Mouse (Mus musculus) intestine, embryonic 15.5 days (tissue): Measurements from ENCODE around the gene Pan2. TPM values are rescaled to one million over a fixed set of nuclear protein-coding genes. Genes with fewer than 3 reads are reported as not detected.
A peak's percentile ranks its signal among the peaks of the same experiment; 100 is the strongest.
"Not testable (repeated sequence)": the region's sequence is repeated elsewhere in the genome, so short reads cannot be mapped to it uniquely, and the experiment has no call there.

Experiments used
- ATAC-seq: fragments of 200-750 bp; cut with Nextera tagmentation; 2 replicates; pipeline ENCODE4 v1.8.0; 2017; ENCODE audit warnings: moderate TSS enrichment, moderate library complexity
- H3K27ac ChIP-seq: fragments of 300-500 bp; sonication (generic); 2 replicates; pipeline ENCODE4 v1.5.1; 2015; ENCODE audit warnings: mild to moderate bottlenecking, inconsistent platforms
- H3K27me3 ChIP-seq: fragments of 300-500 bp; sonication (generic); replicated peaks from 2 replicates; pipeline ENCODE4 v1.6.1; 2015; ENCODE audit warnings: inconsistent platforms
- H3K36me3 ChIP-seq: fragments of 300-500 bp; sonication (generic); 2 replicates; pipeline ENCODE4 v1.6.1; 2015; ENCODE audit warnings: inconsistent platforms
- H3K4me1 ChIP-seq: fragments of 300-500 bp; sonication (generic); replicated peaks from 2 replicates; pipeline ENCODE4 v1.6.1; 2015; ENCODE audit warnings: inconsistent platforms
- H3K4me2 ChIP-seq: fragments of 300-500 bp; sonication (generic); replicated peaks from 2 replicates; pipeline ENCODE4 v1.6.1; 2015; ENCODE audit warnings: mild to moderate bottlenecking, inconsistent platforms
- H3K4me3 ChIP-seq: fragments of 300-500 bp; sonication (generic); replicated peaks from 2 replicates; pipeline ENCODE4 v1.5.1; 2015; ENCODE audit warnings: inconsistent platforms
- H3K9ac ChIP-seq: fragments of 300-500 bp; sonication (generic); 2 replicates; pipeline ENCODE4 v1.6.1; 2015; ENCODE audit warnings: inconsistent platforms
- H3K9me3 ChIP-seq: fragments of 300-500 bp; sonication (generic); 2 replicates; pipeline ENCODE4 v1.6.1; 2016; ENCODE audit warnings: inconsistent platforms
- WGBS: fragments of 180-500 bp; shearing (Covaris S2); methylation state at CpG from one replicate; pipeline ENCODE4 v1.1.7; 2015; 5-methylcytosine and 5-hydroxymethylcytosine counted together
- polyA plus RNA-seq: library from polyadenylated mRNA; unstranded; fragments of >200 nt; fragmentation: Nextera tagmentation; extraction: Ambion mirVana; gene quantifications from 2 replicates; pipeline ENCODE4 v1.2.1, GENCODE M21; 2015

Pan2 gene
- polyA plus RNA-seq, 1 experiment from 2014 or later = 26.2 TPM

DNA sequence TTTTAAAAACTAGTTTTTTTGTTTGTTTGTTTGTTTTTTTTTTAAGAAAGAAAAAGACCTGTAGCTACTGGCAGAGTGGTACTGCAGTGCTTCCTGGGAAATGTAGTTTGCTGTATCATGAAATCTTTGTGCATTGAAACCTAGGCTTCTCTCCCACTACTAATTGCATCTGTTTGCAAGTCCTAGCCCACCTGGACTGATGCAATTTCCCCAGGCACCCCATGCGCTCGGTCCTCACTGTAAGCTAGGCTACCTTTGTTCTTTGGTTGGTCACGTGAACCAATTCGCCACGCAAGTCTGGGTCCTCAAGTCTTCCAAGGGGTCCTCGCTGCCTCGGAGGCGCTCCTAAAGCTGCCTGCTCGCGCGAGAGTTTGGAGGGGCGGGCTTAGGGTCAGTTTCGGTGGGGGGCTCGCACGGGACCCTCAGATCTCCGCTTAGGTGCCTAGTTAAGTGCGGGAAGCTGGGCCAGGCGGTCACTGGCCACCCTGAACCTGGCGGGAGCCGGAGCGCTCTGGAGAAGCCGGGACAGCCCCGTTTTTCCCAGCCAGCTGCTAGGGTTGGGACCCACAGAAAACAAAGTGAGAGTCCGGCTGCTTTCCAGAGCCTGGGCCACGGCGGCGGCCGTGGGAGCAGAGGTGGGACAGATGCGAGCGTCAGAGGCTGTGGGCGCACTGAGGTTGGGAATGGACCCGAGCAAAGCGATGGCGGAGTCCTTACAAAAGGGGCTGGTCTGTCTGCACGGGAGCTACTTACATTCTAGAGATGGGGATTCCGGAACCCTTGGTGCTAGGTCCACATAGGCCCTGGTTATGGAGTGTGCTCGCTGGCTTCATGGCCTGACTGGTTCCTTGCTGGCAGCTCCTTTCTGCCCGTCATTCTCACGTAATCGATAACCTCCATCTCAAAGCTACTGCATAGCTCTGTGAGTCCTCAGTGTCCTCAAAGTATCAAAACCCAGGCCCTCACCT is 19.3 kb downstream of the Pan2 start, which contains the start of gene Cnpy2:
TSS of gene Cnpy2 (plus strand) at position 319 of the 968 bp plus-strand sequence.
- Histone ChIP-seq H3K36me3 (peaks cover 42% of the 10 kb centered on the region), H3K27me3 (no peaks in the 10 kb centered on the region), H3K4me2 (peak within 1 kb of the TSS; percentile 78), H3K9ac (peak within 1 kb of the TSS; percentile 98), H3K9me3 (no peaks in the 10 kb centered on the region), H3K4me1 (peaks cover 10% of the 10 kb centered on the region; the same call in 1 of the 2 replicates), H3K4me3 (peak within 1 kb of the TSS; percentile 91), H3K27ac (peak within 1 kb of the TSS; percentile 97)
- under 1% methylated on average over 40 of the region's 40 CpGs for WGBS
- peak; percentile 93 for ATAC-seq

GRCm38 (mm10) chr10:128323516-128323915 is 20.4 kb downstream of the Pan2 start:
- Histone ChIP-seq H3K4me1 (peaks cover 10% of the 10 kb centered on the region; the same call in 1 of the 2 replicates), H3K27me3 (no peaks in the 10 kb centered on the region), H3K4me2 (peak overlapping the region; percentile 78), H3K4me3 (peak overlapping the region; percentile 91), H3K9me3 (no peaks in the 10 kb centered on the region), H3K9ac (peak overlapping the region; percentile 98), H3K36me3 (peaks cover 36% of the 10 kb centered on the region), H3K27ac (peak overlapping the region; percentile 97)
- 62% methylated on average over 8 of the region's 8 CpGs for WGBS
- ATAC-seq = no peak

GRCm38 (mm10) chr10:128326825-128327224 is 23.7 kb downstream of the Pan2 start:
- Histone ChIP-seq H3K9me3 (no peaks in the 10 kb centered on the region), H3K27ac (no peak overlapping the region), H3K4me3 (no peak overlapping the region), H3K36me3 (peaks cover 20% of the 10 kb centered on the region), H3K9ac (no peak overlapping the region), H3K4me1 (peaks cover 10% of the 10 kb centered on the region; the same call in 1 of the 2 replicates), H3K4me2 (no peak overlapping the region), H3K27me3 (no peaks in the 10 kb centered on the region)
- WGBS = 96% methylated on average over 8 of the region's 8 CpGs
- ATAC-seq = no peak

GRCm38 (mm10) chr10:128327610-128328009 is 24.5 kb downstream of the Pan2 start:
- Histone ChIP-seq H3K4me1 (peaks cover 10% of the 10 kb centered on the region; the same call in 1 of the 2 replicates), H3K9me3 (no peaks in the 10 kb centered on the region), H3K27me3 (no peaks in the 10 kb centered on the region), H3K27ac (no peak overlapping the region), H3K9ac (no peak overlapping the region), H3K4me2 (no peak overlapping the region), H3K4me3 (no peak overlapping the region), H3K36me3 (peaks cover 20% of the 10 kb centered on the region)
- 90% methylated on average over 10 of the region's 10 CpGs for WGBS
- ATAC-seq = no peak

- not testable (repeated sequence) for H3K27me3 ChIP-seq, H3K36me3 ChIP-seq, H3K9ac ChIP-seq, H3K4me3 ChIP-seq, H3K4me2 ChIP-seq, ATAC-seq, H3K27ac ChIP-seq, H3K9me3 ChIP-seq
- 78% methylated on average over 6 of the region's 6 CpGs for WGBS
- H3K4me1 ChIP-seq = peaks cover 12% of the 10 kb centered on the region; the same call in 1 of the 2 replicates
Observed at GRCm38 (mm10) chr10:128332358-128333249, 29.5 kb downstream of the Pan2 start.

- no peaks in the 10 kb centered on the region for H3K36me3 ChIP-seq
- H3K4me2 ChIP-seq = no peak overlapping the region
- H3K9me3 ChIP-seq = no peaks in the 10 kb centered on the region
- no peaks in the 10 kb centered on the region for H3K27me3 ChIP-seq
- ATAC-seq = no peak
- peak overlapping the region; percentile 54; the same call in 1 of the 2 replicates for H3K27ac ChIP-seq
- WGBS = 3% methylated on average over 4 of the region's 4 CpGs
- no peak overlapping the region for H3K9ac ChIP-seq
- peaks cover 21% of the 10 kb centered on the region for H3K4me1 ChIP-seq
- no peak overlapping the region for H3K4me3 ChIP-seq
Observed at GRCm38 (mm10) chr10:128335582-128335981, 32.4 kb downstream of the Pan2 start.

- H3K9ac ChIP-seq = no peak overlapping the region
Observed at GRCm38 (mm10) chr10:128336195-128336594, 33.1 kb downstream of the Pan2 start.

DNA sequence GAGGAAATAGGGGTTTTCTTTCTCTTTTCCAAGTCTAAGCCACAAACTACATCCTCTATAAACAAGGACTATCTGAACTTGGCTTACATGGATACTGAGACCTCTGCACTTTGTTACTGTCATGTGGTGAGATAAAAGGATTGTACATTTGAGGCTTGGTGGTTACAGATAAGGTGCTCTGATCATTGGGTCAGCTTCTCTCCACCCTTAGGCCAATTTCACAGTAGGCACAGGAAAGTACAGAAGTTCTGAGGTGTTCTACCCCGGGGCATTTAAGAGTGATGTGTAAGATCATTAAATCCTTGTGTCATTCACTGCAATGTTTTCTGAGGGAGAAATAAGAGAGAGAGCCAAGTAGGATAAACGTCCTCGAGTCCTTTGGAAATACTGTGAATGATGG is 33.5 kb downstream of the Pan2 start:
- Histone ChIP-seq H3K27me3 (no peaks in the 10 kb centered on the region), H3K9ac (no peak overlapping the region; the same call in 1 of the 2 replicates), H3K36me3 (no peaks in the 10 kb centered on the region), H3K4me2 (peak overlapping the region; percentile 79), H3K4me1 (peaks cover 21% of the 10 kb centered on the region), H3K4me3 (peak overlapping the region; percentile 98; the same call in 1 of the 2 replicates), H3K27ac (peak overlapping the region; percentile 97), H3K9me3 (no peaks in the 10 kb centered on the region)
- WGBS = 71% methylated on average over 3 of the region's 3 CpGs
- ATAC-seq = no peak

More at GRCm38 (mm10) chr10:128336195-128336594, 33.1 kb downstream of the Pan2 start:
- H3K36me3 ChIP-seq = no peaks in the 10 kb centered on the region
- H3K27me3 ChIP-seq = no peaks in the 10 kb centered on the region
- H3K4me3 ChIP-seq = no peak overlapping the region
- peak overlapping the region; percentile 54 for H3K27ac ChIP-seq
- no peak overlapping the region for H3K4me2 ChIP-seq
- no peak for ATAC-seq
- peaks cover 21% of the 10 kb centered on the region for H3K4me1 ChIP-seq
- no peaks in the 10 kb centered on the region for H3K9me3 ChIP-seq
- WGBS = 81% methylated on average over 3 of the region's 3 CpGs

GRCm38 (mm10) chr10:128337306-128338181 is 34.4 kb downstream of the Pan2 start, which contains the start of gene Cs:
TSS of gene Cs (plus strand) at chr10:128337734.
- ATAC-seq = peak; percentile 97
- H3K9ac ChIP-seq = peak within 1 kb of the TSS; percentile 93
- under 1% methylated on average over 61 of the region's 61 CpGs for WGBS
- peak within 1 kb of the TSS; percentile 97 for H3K27ac ChIP-seq
- no peaks in the 10 kb centered on the region for H3K27me3 ChIP-seq
- peak within 1 kb of the TSS; percentile 79 for H3K4me2 ChIP-seq
- H3K4me1 ChIP-seq = peaks cover 21% of the 10 kb centered on the region
- H3K36me3 ChIP-seq = no peaks in the 10 kb centered on the region
- H3K4me3 ChIP-seq = peak within 1 kb of the TSS; percentile 98
- H3K9me3 ChIP-seq = no peaks in the 10 kb centered on the region

- H3K4me1 ChIP-seq = peaks cover 21% of the 10 kb centered on the region
- WGBS = 15% methylated on average over 5 of the region's 5 CpGs
- peak overlapping the region; percentile 79 for H3K4me2 ChIP-seq
- H3K4me3 ChIP-seq = peak overlapping the region; percentile 98
- no peaks in the 10 kb centered on the region for H3K36me3 ChIP-seq
- H3K9ac ChIP-seq = peak overlapping the region; percentile 93
- no peaks in the 10 kb centered on the region for H3K27me3 ChIP-seq
- peak; percentile 40 for ATAC-seq
- no peaks in the 10 kb centered on the region for H3K9me3 ChIP-seq
- H3K27ac ChIP-seq = peak overlapping the region; percentile 97
Observed at GRCm38 (mm10) chr10:128338415-128338814, 35.3 kb downstream of the Pan2 start.

DNA sequence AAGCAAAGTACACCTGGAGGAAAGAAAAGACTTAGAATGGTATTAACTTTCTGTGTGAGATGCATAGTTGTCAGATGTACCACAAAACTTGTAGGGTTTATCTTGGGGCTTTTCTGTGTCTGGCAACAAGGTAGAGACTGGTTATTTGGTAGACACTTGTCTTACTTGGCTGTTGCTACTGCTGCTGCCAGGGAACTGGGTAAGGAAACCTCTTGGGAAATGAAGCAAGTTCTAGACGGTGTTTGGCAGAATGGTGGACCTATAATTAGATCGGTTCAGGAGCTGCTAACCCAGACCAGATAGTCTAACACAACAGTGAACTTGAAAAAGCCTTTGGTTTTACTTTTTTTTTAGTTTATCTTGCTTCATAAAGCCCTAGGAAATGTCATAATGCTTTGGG is 35.8 kb downstream of the Pan2 start:
- H3K4me2 ChIP-seq = peak overlapping the region; percentile 79
- peaks cover 21% of the 10 kb centered on the region for H3K4me1 ChIP-seq
- 70% methylated on average over 2 of the region's 2 CpGs for WGBS
- H3K9me3 ChIP-seq = no peaks in the 10 kb centered on the region
- H3K27me3 ChIP-seq = no peaks in the 10 kb centered on the region
- peak overlapping the region; percentile 98 for H3K4me3 ChIP-seq
- no peaks in the 10 kb centered on the region for H3K36me3 ChIP-seq
- H3K9ac ChIP-seq = peak overlapping the region; percentile 93
- ATAC-seq = no peak
- H3K27ac ChIP-seq = no peak overlapping the region
